Mouse (Mus musculus): ENCODE measurements around the gene Proz. TPM values are rescaled to one million over a fixed set of nuclear protein-coding genes. Genes with fewer than 3 reads are reported as not detected.
"Not testable (repeated sequence)": the region's sequence is repeated elsewhere in the genome, so short reads cannot be mapped to it uniquely, and the experiment has no call there.

Gene Proz
- polyA plus RNA-seq, 1 experiment: 11.7 TPM

GRCm38 (mm10) chr8:13073255-13073654, 12.5 kb downstream of the Proz start:
- Histone ChIP-seq H3K36me3 (ENCODE audit: control insufficient read depth, insufficient read depth, low read length) (no peaks in the 10 kb centered on the region), H3K27me3 (replicated peaks; ENCODE audit: control insufficient read depth, insufficient read depth, low read length) (no peaks in the 10 kb centered on the region), H3K4me3 (ENCODE audit: insufficient read depth, low read depth, low read length) (no peak overlapping the region), H3K27ac (ENCODE audit: insufficient read depth, low read depth, low read length) (no peak overlapping the region), H3K4me1 (ENCODE audit: control insufficient read depth, insufficient read depth, low read length) (no peaks in the 10 kb centered on the region)
- WGBS: 95% methylated on average over 11 of the region's 11 CpGs
- TF ChIP-seq CTCF (conservative IDR thresholded peaks at IDR 0.05; ENCODE audit: insufficient read depth, insufficient read length, low read depth, low read length) (no peak), POLR2A (IDR thresholded peaks at IDR 0.05; ENCODE audit: low read depth, low read length) (no peak)
- DNase-seq: no peak

- Histone ChIP-seq H3K27me3 (replicated peaks; ENCODE audit: control insufficient read depth, insufficient read depth, low read length) (no peaks in the 10 kb centered on the region), H3K4me3 (ENCODE audit: insufficient read depth, low read depth, low read length) (no peak overlapping the region), H3K36me3 (ENCODE audit: control insufficient read depth, insufficient read depth, low read length) (no peaks in the 10 kb centered on the region; the same call in 1 of the 2 replicates), H3K4me1 (ENCODE audit: control insufficient read depth, insufficient read depth, low read length) (no peaks in the 10 kb centered on the region), H3K27ac (ENCODE audit: insufficient read depth, low read depth, low read length) (no peak overlapping the region)
- WGBS: 90% methylated on average over 8 of the region's 8 CpGs
- no peak for DNase-seq
- TF ChIP-seq CTCF (conservative IDR thresholded peaks at IDR 0.05; ENCODE audit: insufficient read depth, insufficient read length, low read depth, low read length) (no peak), POLR2A (IDR thresholded peaks at IDR 0.05; ENCODE audit: low read depth, low read length) (no peak)
Observed at GRCm38 (mm10) chr8:13075044-13075443, 14.3 kb downstream of the Proz start.

- not testable (repeated sequence) for H3K27me3 ChIP-seq (replicated peaks; ENCODE audit: control insufficient read depth, insufficient read depth, low read length); H3K36me3 ChIP-seq (ENCODE audit: control insufficient read depth, insufficient read depth, low read length); H3K27ac ChIP-seq (ENCODE audit: insufficient read depth, low read depth, low read length); DNase-seq; H3K4me1 ChIP-seq (ENCODE audit: control insufficient read depth, insufficient read depth, low read length); H3K4me3 ChIP-seq (ENCODE audit: insufficient read depth, low read depth, low read length)
- WGBS: 73% methylated on average over 1 of the region's 1 CpGs
Observed at GRCm38 (mm10) chr8:13075579-13075978, 14.9 kb downstream of the Proz start.

- no peak overlapping the region for H3K27ac ChIP-seq (ENCODE audit: insufficient read depth, low read depth, low read length)
- 81% methylated on average over 7 of the region's 7 CpGs for WGBS
Observed at GRCm38 (mm10) chr8:13077542-13077941, 16.8 kb downstream of the Proz start.

GRCm38 (mm10) chr8:13104691-13105086, 44.0 kb downstream of the Proz start:
- DNase-seq: peak; percentile 94
- Histone ChIP-seq H3K4me3 (ENCODE audit: insufficient read depth, low read depth, low read length) (peak overlapping the region; percentile 93), H3K4me1 (ENCODE audit: control insufficient read depth, insufficient read depth, low read length) (peaks cover 9% of the 10 kb centered on the region; the same call in 1 of the 2 replicates), H3K27me3 (replicated peaks; ENCODE audit: control insufficient read depth, insufficient read depth, low read length) (no peaks in the 10 kb centered on the region), H3K36me3 (ENCODE audit: control insufficient read depth, insufficient read depth, low read length) (no peaks in the 10 kb centered on the region), H3K27ac (ENCODE audit: insufficient read depth, low read depth, low read length) (peak overlapping the region; percentile 91)
- TF ChIP-seq POLR2A (IDR thresholded peaks at IDR 0.05; ENCODE audit: low read depth, low read length): no peak
- TF ChIP-seq CTCF (conservative IDR thresholded peaks at IDR 0.05; ENCODE audit: insufficient read depth, insufficient read length, low read depth, low read length): no peak
- under 1% methylated on average over 45 of the region's 45 CpGs for WGBS

More at GRCm38 (mm10) chr8:13077542-13077941, 16.8 kb downstream of the Proz start:
- TF ChIP-seq CTCF (conservative IDR thresholded peaks at IDR 0.05; ENCODE audit: insufficient read depth, insufficient read length, low read depth, low read length) (no peak), POLR2A (IDR thresholded peaks at IDR 0.05; ENCODE audit: low read depth, low read length) (no peak)
- Histone ChIP-seq H3K36me3 (ENCODE audit: control insufficient read depth, insufficient read depth, low read length) (no peaks in the 10 kb centered on the region; the same call in 1 of the 2 replicates), H3K4me3 (ENCODE audit: insufficient read depth, low read depth, low read length) (no peak overlapping the region), H3K27me3 (replicated peaks; ENCODE audit: control insufficient read depth, insufficient read depth, low read length) (no peaks in the 10 kb centered on the region), H3K4me1 (ENCODE audit: control insufficient read depth, insufficient read depth, low read length) (no peaks in the 10 kb centered on the region)
- no peak for DNase-seq

- H3K27me3 ChIP-seq (replicated peaks; ENCODE audit: control insufficient read depth, insufficient read depth, low read length): no peaks in the 10 kb centered on the region
- 2% methylated on average over 85 of the region's 87 CpGs for WGBS
- H3K36me3 ChIP-seq (ENCODE audit: control insufficient read depth, insufficient read depth, low read length): no peaks in the 10 kb centered on the region
- peak within 1 kb of the TSS; percentile 91 for H3K27ac ChIP-seq (ENCODE audit: insufficient read depth, low read depth, low read length)
- peak within 1 kb of the TSS; percentile 95 for H3K4me3 ChIP-seq (ENCODE audit: insufficient read depth, low read depth, low read length)
- peak; percentile 98 for DNase-seq
- peak; percentile 61 for TF ChIP-seq CTCF (conservative IDR thresholded peaks at IDR 0.05; ENCODE audit: insufficient read depth, insufficient read length, low read depth, low read length)
- peak; percentile 69 for TF ChIP-seq POLR2A (IDR thresholded peaks at IDR 0.05; ENCODE audit: low read depth, low read length)
- peaks cover 9% of the 10 kb centered on the region; the same call in 1 of the 2 replicates for H3K4me1 ChIP-seq (ENCODE audit: control insufficient read depth, insufficient read depth, low read length)
Observed at GRCm38 (mm10) chr8:13105087-13105881, 44.6 kb downstream of the Proz start, which contains the start of the genes Pcid2 and Cul4a. Pcid2 (minus strand) TSS chr8:13105459. Cul4a (plus strand) TSS chr8:13105621.

- Histone ChIP-seq H3K27ac (ENCODE audit: insufficient read depth, low read depth, low read length) (peak overlapping the region; percentile 89), H3K36me3 (ENCODE audit: control insufficient read depth, insufficient read depth, low read length) (no peaks in the 10 kb centered on the region), H3K27me3 (replicated peaks; ENCODE audit: control insufficient read depth, insufficient read depth, low read length) (no peaks in the 10 kb centered on the region), H3K4me1 (ENCODE audit: control insufficient read depth, insufficient read depth, low read length) (peaks cover 9% of the 10 kb centered on the region; the same call in 1 of the 2 replicates), H3K4me3 (ENCODE audit: insufficient read depth, low read depth, low read length) (peak overlapping the region; percentile 95)
- WGBS: under 1% methylated on average over 60 of the region's 63 CpGs
- DNase-seq: peak; percentile 66
- TF ChIP-seq POLR2A (IDR thresholded peaks at IDR 0.05; ENCODE audit: low read depth, low read length) (no peak), CTCF (conservative IDR thresholded peaks at IDR 0.05; ENCODE audit: insufficient read depth, insufficient read length, low read depth, low read length) (no peak)
Observed at GRCm38 (mm10) chr8:13105908-13106551, 45.3 kb downstream of the Proz start.

All from kidney, adult 2 months (tissue).